Comparison of ENCODE assay signal across 8 mouse cellular contexts in genomic region chr15:82379871-82380713, GRCm38 (mm10). TPM values are rescaled to one million over a fixed set of nuclear protein-coding genes. Genes with fewer than 3 reads are reported as not detected.
DNase-seq lines count a peak whose midpoint lies in the region; ATAC-seq and TF ChIP-seq lines count a peak whose summit lies in the region.

Gene Cyp2d22, minus strand, starts transcription at chr15:82380260.

- no peaks in the 10 kb centered on the region for H3K4me1 ChIP-seq in cerebellum, adult 2 months (ENCODE audit: control insufficient read depth, insufficient read depth, low read length)
- H3K4me1 ChIP-seq in hindbrain, embryonic 15.5 days (replicated peaks): peaks cover 17% of the 10 kb centered on the region; the same call in 1 of the 2 replicates
- H3K4me1 ChIP-seq in midbrain, embryonic 10.5 days: peaks cover 52% of the 10 kb centered on the region
- 0 out of 2 replicates have a peak, but pooled peaks cover 25% of the 10 kb centered on the region for H3K4me1 ChIP-seq in stomach, embryonic 15.5 days

- intact Hi-C loops in left cerebral cortex, postnatal 36 days (cut with DNase I): loop anchor here (5.0 kb wide), 1 partner anchor 37 kb away; no protein-coding TSS in a partner anchor

- 4% methylated on average over 21 of the region's 24 CpGs for WGBS in cerebellum, adult 2 months
- WGBS in hindbrain, embryonic 15.5 days: 5% methylated on average over 18 of the region's 24 CpGs
- WGBS in midbrain, embryonic 10.5 days: 2% methylated on average over 18 of the region's 24 CpGs
- 1% methylated on average over 17 of the region's 24 CpGs for WGBS in stomach, embryonic 15.5 days

- ATAC-seq in hindbrain, embryonic 15.5 days (ENCODE audit: low FRiP score, low read depth): peak; percentile 74; the same call in 1 of the 2 replicates
- ATAC-seq in stomach, embryonic 15.5 days (ENCODE audit: insufficient read depth, low FRiP score, low read depth): peak; percentile 54

- no peak for TF ChIP-seq CTCF in cerebellum, adult 2 months (IDR thresholded peaks at IDR 0.05; ENCODE audit: borderline replicate concordance, insufficient read depth, low read depth, low read length)

- H3K27me3 ChIP-seq in cerebellum, adult 2 months (ENCODE audit: control insufficient read depth, insufficient read depth, low read length): no peaks in the 10 kb centered on the region
- H3K27me3 ChIP-seq in hindbrain, embryonic 15.5 days: no peaks in the 10 kb centered on the region
- no peaks in the 10 kb centered on the region for H3K27me3 ChIP-seq in midbrain, embryonic 10.5 days (ENCODE audit: low read depth, poor library complexity, severe bottlenecking)
- H3K27me3 ChIP-seq in stomach, embryonic 15.5 days (replicated peaks): no peaks in the 10 kb centered on the region

- H3K9ac ChIP-seq in hindbrain, embryonic 15.5 days: 0 out of 2 replicates have a peak within 1 kb of the TSS, but pooled peaks have one; percentile 31
- 0 out of 2 replicates have a peak within 1 kb of the TSS, but pooled peaks have one; percentile 26 for H3K9ac ChIP-seq in stomach, embryonic 15.5 days

- TF ChIP-seq POLR2A in cerebellum, adult 2 months (IDR thresholded peaks at IDR 0.05; ENCODE audit: borderline replicate concordance, insufficient read depth, low read length): no peak

- peak within 1 kb of the TSS; percentile 66 for H3K4me2 ChIP-seq in hindbrain, embryonic 15.5 days
- peak within 1 kb of the TSS; percentile 88 for H3K4me2 ChIP-seq in stomach, embryonic 15.5 days

- H3K4me3 ChIP-seq in cerebellum, adult 2 months (replicated peaks; ENCODE audit: insufficient read depth, low read depth, low read length): peak within 1 kb of the TSS; percentile 77
- peak within 1 kb of the TSS; percentile 29 for H3K4me3 ChIP-seq in hindbrain, embryonic 15.5 days
- peak within 1 kb of the TSS; percentile 57 for H3K4me3 ChIP-seq in midbrain, embryonic 10.5 days
- peak within 1 kb of the TSS; percentile 45 for H3K4me3 ChIP-seq in stomach, embryonic 15.5 days (replicated peaks)

- DNase-seq in frontal cortex, adult 2 months (ENCODE audit: extremely low spot score in 1 of 2, low spot score in 1 of 2): peak in 1 of 2 experiments; percentile 30
- DNase-seq in frontal cortex, postnatal 14 days (ENCODE audit: low spot score in 2 of 2): no peak
- peak; percentile 70 to 71 for DNase-seq in cerebellum, adult 2 months
- peak; percentile 32 to 57 for DNase-seq in gastrocnemius, adult 8-10 months (ENCODE audit: low spot score in 2 of 2)
- no peak for DNase-seq in left cerebral cortex, postnatal 36 days (ENCODE audit: low spot score in 2 of 2)
- DNase-seq in midbrain, embryonic 10.5 days (ENCODE audit: low spot score): peak; percentile 58

- H3K27ac ChIP-seq in cerebellum, adult 2 months (ENCODE audit: insufficient read depth, low read length): peak within 1 kb of the TSS; percentile 71; the same call in 1 of the 2 replicates
- H3K27ac ChIP-seq in hindbrain, embryonic 15.5 days (replicated peaks): no peak within 1 kb of the TSS
- peak within 1 kb of the TSS; percentile 83 for H3K27ac ChIP-seq in midbrain, embryonic 10.5 days (replicated peaks)
- peak within 1 kb of the TSS; percentile 75 for H3K27ac ChIP-seq in stomach, embryonic 15.5 days

- 0 out of 2 replicates have a peak, but pooled peaks cover 3% of the 10 kb centered on the region for H3K9me3 ChIP-seq in hindbrain, embryonic 15.5 days
- H3K9me3 ChIP-seq in midbrain, embryonic 10.5 days (replicated peaks): no peaks in the 10 kb centered on the region
- H3K9me3 ChIP-seq in stomach, embryonic 15.5 days: no peaks in the 10 kb centered on the region

- no peaks in the 10 kb centered on the region for H3K36me3 ChIP-seq in hindbrain, embryonic 15.5 days
- H3K36me3 ChIP-seq in midbrain, embryonic 10.5 days: no peaks in the 10 kb centered on the region
- no peaks in the 10 kb centered on the region for H3K36me3 ChIP-seq in stomach, embryonic 15.5 days

RNA-seq across cellular contexts. Expression of gene Cyp2d22, which starts in this region (rescaled TPM):
- 46.2 and 52.6 TPM in 2 replicates for polyA plus RNA-seq in frontal cortex, adult 2 months (2012; rRNA removed)
- 64.2 and 65.4 TPM in 2 replicates for polyA plus RNA-seq in cerebellum, adult 2 months (2012; rRNA removed)
- 10 to 100 TPM in 3 of 4 experiments, 1 to 10 TPM in 1; 7.2 to 14.5 (median 11.5) TPM for total RNA-seq in gastrocnemius, adult 8-10 months (2022)
- 2.5 and 2.6 TPM in 2 replicates for polyA plus RNA-seq in hindbrain, embryonic 15.5 days (2015; fragmentation: Nextera tagmentation; extraction: Ambion mirVana)
- 10 to 100 TPM; 27.6 to 32.4 TPM for total RNA-seq in left cerebral cortex, postnatal 36 days (2021)
- 2.8 and 4.5 TPM in 2 replicates for polyA plus RNA-seq in midbrain, embryonic 10.5 days (2016; fragmentation: Nextera tagmentation; extraction: Ambion mirVana)
- polyA plus RNA-seq in stomach, embryonic 15.5 days (2015; fragmentation: Nextera tagmentation; extraction: Ambion mirVana): 12.1 and 14.3 TPM in 2 replicates

Comparison
In these comparisons a context has a peak if more than half of its experiments do, and no peak if none do; other contexts are left out.
1. DNase-seq: peak in cerebellum, adult 2 months (2 of 2), gastrocnemius, adult 8-10 months (2 of 2) and midbrain, embryonic 10.5 days (single experiment); none in frontal cortex, postnatal 14 days (0 of 2) and left cerebral cortex, postnatal 36 days (0 of 2).
2. Peak in every context shown above with its lines, with median percentiles within 50 percentile points of each other: H3K4me3 ChIP-seq.